Mouse (Mus musculus): Measurements from ENCODE around the gene Lce1f.
A peak's percentile ranks its signal among the peaks of the same experiment; 100 is the strongest.

The Lce1f gene

GRCm38 (mm10) chr3:92720250-92720649 is at the start of gene Lce1f:
Gene Lce1f, minus strand, starts transcription at chr3:92720350.
- no peak for DNase-seq

DNA sequence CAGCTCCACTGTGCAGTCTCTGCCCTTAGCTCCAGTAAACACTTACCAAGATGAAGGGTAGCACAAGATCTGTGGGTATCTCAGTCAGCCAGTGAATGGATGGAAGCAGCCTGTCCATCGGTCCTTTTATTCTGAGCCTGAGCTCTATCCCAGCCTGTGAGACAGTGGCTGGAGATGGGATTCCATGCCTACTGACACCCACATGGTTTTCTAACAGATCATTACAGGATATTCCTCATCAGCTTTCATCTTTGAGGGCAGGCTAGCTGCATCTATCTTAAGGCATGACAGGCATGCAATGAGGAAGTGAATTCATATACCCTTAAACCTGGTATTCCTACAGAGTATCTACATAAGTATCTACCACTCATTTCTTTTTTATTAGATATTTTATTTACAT is 44.8 kb upstream of the Lce1f start, which contains the start of gene Lce1h:
Gene Lce1h (minus strand): TSS at position 101 of the 400 bp plus-strand sequence.
- DNase-seq, result no peak

DNA sequence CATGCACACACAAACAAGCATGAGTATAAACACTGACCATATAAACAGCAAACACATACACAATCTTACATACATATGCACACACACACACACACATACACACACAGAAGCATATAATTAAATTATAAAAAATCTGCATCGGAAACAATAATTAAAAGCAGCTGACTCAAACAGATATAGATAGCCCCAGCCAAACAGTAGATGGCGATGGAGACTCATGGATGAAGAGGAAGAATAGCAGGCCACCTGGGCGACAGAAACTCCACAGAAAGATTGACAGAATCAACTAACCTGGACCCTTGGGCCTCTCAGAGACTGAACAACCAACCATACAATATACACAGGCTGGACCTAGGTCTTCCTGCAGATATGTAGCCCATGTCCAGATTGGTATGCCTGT is 33.0 kb upstream of the Lce1f start:
- no peak for DNase-seq

DNA sequence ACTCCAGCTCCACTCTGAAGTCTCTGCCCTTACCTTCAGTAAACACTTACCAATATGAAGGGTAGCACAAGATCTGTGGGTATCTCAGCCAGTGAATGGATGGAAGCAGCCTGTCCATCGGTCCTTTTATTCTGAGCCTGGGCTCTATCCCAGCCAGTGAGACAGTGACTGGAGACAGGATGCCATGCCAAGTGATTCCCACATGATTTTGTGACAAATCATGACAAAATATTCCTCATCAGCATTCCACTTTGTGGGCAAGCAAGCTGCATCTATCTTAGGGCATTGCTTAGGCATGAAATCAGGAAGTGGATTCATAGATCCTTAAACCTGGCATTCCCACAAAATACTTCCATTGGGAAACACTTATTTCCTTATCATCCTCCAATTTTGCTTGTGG is 32.1 kb upstream of the Lce1f start, which contains the start of gene Lce1g:
Gene Lce1g (minus strand): TSS at position 101 of the 400 bp plus-strand sequence.
- DNase-seq, result no peak

- DNase-seq, result no peak
Measured at GRCm38 (mm10) chr3:92738996-92739395, 18.8 kb upstream of the Lce1f start, which contains the start of gene Gm38119. Gene Gm38119, minus strand, starts transcription at chr3:92739096.

DNA sequence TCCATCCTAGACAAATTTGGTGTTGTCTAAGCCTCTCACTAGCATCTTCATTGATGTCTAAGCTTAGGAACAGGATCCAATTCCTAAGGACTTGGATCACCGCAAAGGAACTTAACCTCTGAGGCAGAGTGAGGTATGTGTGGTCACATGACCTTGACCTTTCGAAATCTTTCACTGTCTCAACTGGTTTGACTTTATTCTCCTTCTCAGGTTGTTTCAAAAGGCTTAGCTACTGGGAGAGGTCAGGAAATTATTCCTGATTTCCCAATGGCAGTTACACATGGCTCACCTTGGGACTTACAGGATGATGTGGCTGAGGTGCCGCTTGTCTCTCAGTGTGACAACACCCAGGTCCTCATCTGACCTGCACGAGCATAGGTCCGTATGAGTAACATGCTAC is 2.5 kb upstream of the Lce1f start:
- no peak for DNase-seq

DNA sequence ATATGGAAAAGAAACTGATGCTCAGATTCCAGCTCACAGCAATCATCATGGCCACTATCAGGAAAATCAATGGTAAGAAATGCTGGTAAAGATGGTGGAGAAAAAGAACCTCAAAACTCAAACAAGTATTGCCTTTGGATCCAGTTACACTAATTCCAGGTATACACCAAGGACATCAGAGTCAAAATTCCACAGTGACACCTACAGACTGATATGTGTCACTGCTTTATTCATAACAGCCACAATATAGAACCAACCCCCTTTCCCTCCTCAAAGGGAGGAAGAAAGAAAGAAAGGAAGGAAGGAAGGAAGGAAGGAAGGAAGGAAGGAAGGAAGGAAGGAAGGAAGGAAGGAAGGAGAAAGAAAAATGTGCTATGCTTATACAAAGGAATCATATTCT is 5.0 kb downstream of the Lce1f start:
- no peak for DNase-seq

DNA sequence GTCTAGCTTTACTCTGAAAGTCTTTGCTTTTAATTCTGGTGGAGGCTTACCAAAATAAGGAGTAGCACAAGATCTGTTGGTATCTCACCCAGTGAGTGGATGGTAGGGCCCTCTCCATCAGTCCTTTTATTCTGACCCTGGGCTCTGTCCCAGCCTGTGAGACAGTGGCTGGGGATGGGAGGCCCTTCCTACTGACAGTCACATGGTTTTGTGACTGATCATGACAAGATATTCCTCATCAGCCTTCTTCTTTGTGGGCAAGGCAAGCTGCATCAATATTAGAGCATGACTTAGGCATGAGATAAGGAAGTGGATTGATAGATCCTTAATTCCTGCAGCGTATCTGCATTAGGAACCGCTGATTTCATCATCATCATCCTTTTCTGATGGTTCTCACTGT is 11.2 kb downstream of the Lce1f start, which contains the start of gene Lce1e:
Gene Lce1e (minus strand): TSS at position 101 of the 400 bp plus-strand sequence.
- DNase-seq, result no peak

DNA sequence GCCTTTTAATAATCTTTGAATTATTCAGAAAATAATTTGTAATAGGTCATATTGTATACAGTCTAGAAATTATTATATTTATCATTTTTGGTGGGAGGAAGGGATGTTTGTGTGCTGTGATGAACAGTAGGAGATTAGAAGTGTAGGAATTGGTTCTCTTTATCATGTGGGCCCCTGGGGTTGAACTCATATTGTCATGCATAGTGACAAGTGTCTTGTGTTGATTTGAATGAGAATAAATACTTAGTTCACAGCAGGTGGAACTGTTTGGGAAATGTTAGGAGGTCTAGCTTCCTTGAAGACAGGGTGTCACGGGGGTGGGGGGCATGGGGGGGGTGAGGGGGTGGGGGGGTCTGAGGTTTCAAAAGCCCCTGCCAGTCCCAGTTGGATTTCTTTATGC is 25.5 kb downstream of the Lce1f start:
- no peak for DNase-seq

DNA sequence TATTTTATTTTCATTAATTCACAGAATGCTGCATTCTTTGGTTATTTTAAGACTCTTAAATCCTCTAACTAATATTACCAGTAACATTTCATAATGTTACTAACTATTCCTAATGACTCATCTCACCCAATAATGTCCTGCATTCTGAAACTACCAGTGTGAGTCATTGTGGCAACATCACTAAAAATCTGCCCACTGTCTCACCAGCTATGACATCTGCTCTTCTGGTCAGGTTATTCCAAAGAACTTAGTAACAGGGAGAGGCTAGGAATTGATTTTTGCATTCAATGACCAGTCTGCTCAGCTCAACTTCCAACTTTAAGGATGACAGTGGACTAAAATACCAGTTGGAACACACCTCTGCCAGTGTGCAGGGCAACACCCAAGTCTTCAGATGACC is 28.5 kb downstream of the Lce1f start:
- no peak for DNase-seq

DNA sequence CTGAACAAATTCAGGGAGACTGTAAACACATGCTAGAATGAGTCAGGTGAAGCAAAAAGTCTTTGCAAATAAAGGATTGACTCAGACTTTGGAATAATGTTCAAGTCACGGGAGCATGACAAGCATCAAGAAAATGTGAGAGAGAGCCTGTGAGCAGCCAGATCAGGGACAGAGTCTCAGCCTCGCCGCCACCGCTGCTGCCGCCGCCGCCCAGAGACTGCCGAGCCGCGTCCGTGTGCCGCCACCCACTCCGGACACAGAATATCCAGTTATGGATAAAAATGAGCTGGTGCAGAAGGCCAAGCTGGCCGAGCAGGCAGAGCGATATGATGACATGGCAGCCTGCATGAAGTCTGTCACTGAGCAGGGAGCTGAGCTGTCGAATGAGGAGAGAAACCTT is 31.0 kb downstream of the Lce1f start:
- peak; percentile 30 to 40 for DNase-seq

- no peak for DNase-seq
Measured at GRCm38 (mm10) chr3:92687110-92687509, 33.0 kb downstream of the Lce1f start, which contains the start of gene Lce1d. Gene Lce1d, minus strand, starts transcription at chr3:92687210.

DNA sequence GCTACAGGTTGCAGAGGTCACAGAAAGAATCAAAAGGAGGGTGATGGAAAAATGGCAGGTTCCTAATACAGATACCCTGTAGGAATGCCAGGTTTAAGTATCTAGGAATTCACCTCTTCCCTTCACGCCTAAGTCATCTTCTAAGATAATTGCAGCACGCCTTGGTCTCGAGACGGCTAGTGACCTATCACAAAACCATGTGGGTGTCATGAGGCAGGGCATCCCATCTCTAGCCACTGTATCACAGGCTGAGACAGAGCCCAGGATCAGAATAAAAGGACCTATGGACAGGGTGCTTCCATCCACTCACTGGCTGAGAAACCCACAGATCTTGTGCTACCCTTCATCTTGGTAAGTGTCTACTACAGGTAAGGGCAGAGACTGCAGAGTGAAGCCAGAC is 41.2 kb downstream of the Lce1f start, which contains the start of gene Lce1c:
Gene Lce1c (plus strand): TSS at position 301 of the 400 bp plus-strand sequence.
- no peak for DNase-seq

- DNase-seq, result no peak
Measured at GRCm38 (mm10) chr3:92670215-92670614, 49.9 kb downstream of the Lce1f start, which contains the start of gene Lce1a2. Gene Lce1a2, minus strand, starts transcription at chr3:92670315.
